Mouse (Mus musculus) neural tube, embryonic 14.5 days (tissue): Measurements from ENCODE around the gene Fbxl17. TPM values are rescaled to one million over a fixed set of nuclear protein-coding genes. Genes with fewer than 3 reads are reported as not detected.
A peak's percentile ranks its signal among the peaks of the same experiment; 100 is the strongest.

Experiments
- ATAC-seq: fragments of 200-750 bp; cut with Nextera tagmentation; 2 replicates; pipeline ENCODE4 v1.8.0; 2017; ENCODE audit warnings: low read depth, mild to moderate bottlenecking, moderate TSS enrichment, moderate library complexity
- H3K27ac ChIP-seq: fragments of 300-500 bp; sonication (generic); 2 replicates; pipeline ENCODE4 v1.5.1; 2014; ENCODE audit warnings: low read depth, mild to moderate bottlenecking, control low read depth, low read length, moderate library complexity, mixed read lengths
- H3K27me3 ChIP-seq: fragments of 300-500 bp; sonication (generic); 2 replicates; pipeline ENCODE4 v1.6.1; 2014; ENCODE audit warnings: low read length; ENCODE audit not compliant: control insufficient read depth, insufficient read depth
- H3K36me3 ChIP-seq: fragments of 300-500 bp; sonication (generic); 2 replicates; pipeline ENCODE4 v1.6.1; 2014; ENCODE audit warnings: low read length, mixed read lengths; ENCODE audit not compliant: control insufficient read depth, insufficient read depth
- H3K4me1 ChIP-seq: fragments of 300-500 bp; sonication (generic); 2 replicates; pipeline ENCODE4 v1.6.1; 2014; ENCODE audit warnings: low read length; ENCODE audit not compliant: control insufficient read depth, insufficient read depth
- H3K4me2 ChIP-seq: fragments of 300-500 bp; sonication (generic); 2 replicates; pipeline ENCODE4 v1.6.1; 2014; ENCODE audit warnings: mild to moderate bottlenecking, low read depth, low read length, control low read depth
- H3K4me3 ChIP-seq: fragments of 300-500 bp; sonication (generic); 2 replicates; pipeline ENCODE4 v1.5.1; 2014; ENCODE audit warnings: low read depth, low read length, control low read depth, mixed read lengths
- H3K9ac ChIP-seq: fragments of 300-500 bp; sonication (generic); replicated peaks from 2 replicates; pipeline ENCODE4 v1.6.1; 2014; ENCODE audit warnings: low read depth, mild to moderate bottlenecking, control low read depth, low read length, mixed read lengths
- H3K9me3 ChIP-seq: fragments of 300-500 bp; sonication (generic); 2 replicates; pipeline ENCODE4 v1.6.1; 2016; ENCODE audit warnings: low read length; ENCODE audit not compliant: control insufficient read depth
- WGBS: fragments of 180-500 bp; shearing (Covaris S2); extraction: QIAGEN DNeasy Blood & Tissue Kit; methylation state at CpG from one replicate; pipeline ENCODE4 v1.1.7; 2014; 5-methylcytosine and 5-hydroxymethylcytosine counted together
- polyA plus RNA-seq: library from polyadenylated mRNA; unstranded; fragments of >200 nt; fragmentation: Nextera tagmentation; extraction: Ambion mirVana; gene quantifications from 2 replicates; pipeline ENCODE4 v1.2.1, GENCODE M21; 2014

The Fbxl17 gene
- polyA plus RNA-seq, 1 experiment from 2014 or later = 17.4 TPM

GRCm38 (mm10) chr17:63245472-63245871, 254.3 kb downstream of the Fbxl17 start:
- Histone ChIP-seq H3K4me3 (no peak overlapping the region), H3K4me2 (no peak overlapping the region), H3K9me3 (no peaks in the 10 kb centered on the region), H3K9ac (no peak overlapping the region), H3K36me3 (no peaks in the 10 kb centered on the region), H3K27ac (no peak overlapping the region), H3K4me1 (no peaks in the 10 kb centered on the region), H3K27me3 (no peaks in the 10 kb centered on the region)
- WGBS = 94% methylated on average over 9 of the region's 9 CpGs
- ATAC-seq = no peak

DNA sequence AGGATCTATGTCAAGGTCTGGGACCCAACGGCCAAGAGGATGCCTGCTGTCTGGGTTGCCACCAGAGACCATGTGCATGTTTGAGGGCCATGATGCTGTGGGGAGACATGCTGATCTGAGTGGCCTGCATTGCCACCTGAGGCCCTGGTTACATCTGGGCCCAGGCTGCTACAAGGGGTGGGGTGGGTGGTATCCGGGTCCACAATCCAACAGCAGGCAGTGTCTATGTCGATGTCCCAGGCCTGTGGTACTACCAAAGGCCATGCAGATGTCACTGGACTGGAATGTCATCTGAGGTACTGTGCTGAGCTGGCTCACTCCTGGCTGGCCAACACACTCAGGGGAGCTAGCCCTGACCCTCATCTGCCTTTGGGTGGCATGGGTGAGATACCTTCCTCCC, 257.1 kb downstream of the Fbxl17 start:
- H3K4me3 ChIP-seq = no peak overlapping the region
- ATAC-seq = peak; percentile 31; the same call in 1 of the 2 replicates
- H3K36me3 ChIP-seq = no peaks in the 10 kb centered on the region
- no peak overlapping the region for H3K4me2 ChIP-seq
- no peak overlapping the region for H3K9ac ChIP-seq
- WGBS = 100% methylated on average over 3 of the region's 3 CpGs
- H3K27me3 ChIP-seq = no peaks in the 10 kb centered on the region
- H3K27ac ChIP-seq = no peak overlapping the region
- H3K9me3 ChIP-seq = no peaks in the 10 kb centered on the region
- no peaks in the 10 kb centered on the region for H3K4me1 ChIP-seq

GRCm38 (mm10) chr17:63240731-63241106, 259.1 kb downstream of the Fbxl17 start:
- 89% methylated on average over 5 of the region's 5 CpGs for WGBS
- no peak overlapping the region for H3K4me2 ChIP-seq
- no peak for ATAC-seq

DNA sequence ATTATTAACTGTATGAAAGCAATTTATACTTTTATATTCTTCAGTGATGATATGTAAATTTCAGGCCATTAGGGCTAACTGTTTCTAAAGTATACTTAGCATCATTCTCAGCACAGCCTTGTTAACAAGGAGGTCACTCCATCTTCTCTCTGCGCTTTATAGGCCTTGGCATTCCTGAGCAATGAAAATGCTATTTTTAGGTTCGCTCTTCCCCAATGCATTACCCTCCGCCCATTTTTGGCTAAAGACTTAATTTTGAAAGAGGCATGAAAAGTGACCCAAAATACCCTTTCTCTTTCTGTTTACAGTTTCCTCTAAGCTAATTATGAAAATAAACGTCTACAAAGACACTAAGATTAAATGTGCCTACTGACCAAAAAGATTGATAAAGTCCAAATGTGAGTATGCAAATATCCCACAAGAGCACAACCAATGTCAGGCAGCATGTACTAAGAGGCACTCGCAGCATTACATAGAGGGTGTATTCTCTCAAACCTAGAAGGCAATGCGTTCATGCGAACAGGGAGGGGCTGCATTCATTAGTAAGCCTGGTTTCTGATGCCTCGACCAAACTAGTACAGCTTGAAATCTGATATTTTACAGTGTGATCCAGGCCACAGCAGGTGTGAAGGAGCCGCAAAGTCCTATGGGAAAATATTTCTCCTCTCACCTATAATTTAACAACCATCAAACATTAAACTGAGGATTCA, 259.6 kb downstream of the Fbxl17 start:
- no peak overlapping the region for H3K4me3 ChIP-seq

More at GRCm38 (mm10) chr17:63240731-63241106, 259.1 kb downstream of the Fbxl17 start:
- H3K27me3 ChIP-seq = no peaks in the 10 kb centered on the region
- H3K4me1 ChIP-seq = no peaks in the 10 kb centered on the region
- H3K27ac ChIP-seq = no peak overlapping the region
- no peak overlapping the region for H3K9ac ChIP-seq
- H3K36me3 ChIP-seq = no peaks in the 10 kb centered on the region
- no peaks in the 10 kb centered on the region for H3K9me3 ChIP-seq
- no peak overlapping the region for H3K4me3 ChIP-seq

DNA sequence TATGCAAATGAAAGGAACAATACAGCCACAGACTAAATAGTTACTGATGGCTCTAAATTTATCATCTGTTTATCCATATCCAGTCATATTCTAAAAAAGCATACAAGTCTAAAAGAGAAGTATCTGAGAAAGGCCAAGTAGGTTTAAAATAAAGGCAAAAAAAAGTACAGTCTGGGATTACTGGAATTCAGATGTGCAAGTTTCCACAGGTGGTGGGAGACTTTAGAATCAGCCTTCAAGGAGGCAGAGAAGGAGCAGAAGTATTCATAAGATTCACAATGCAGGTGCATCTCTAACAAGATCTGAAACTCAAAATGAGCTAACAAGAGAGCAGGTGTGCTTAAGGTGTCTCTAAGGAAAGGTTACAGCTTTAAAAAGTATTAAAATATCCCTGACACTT, 263.0 kb downstream of the Fbxl17 start:
- ATAC-seq = no peak
- Histone ChIP-seq H3K9ac (no peak overlapping the region), H3K27ac (no peak overlapping the region), H3K9me3 (no peaks in the 10 kb centered on the region), H3K4me2 (no peak overlapping the region), H3K4me3 (no peak overlapping the region), H3K36me3 (no peaks in the 10 kb centered on the region), H3K27me3 (no peaks in the 10 kb centered on the region), H3K4me1 (no peaks in the 10 kb centered on the region)

More for the DNA sequence above, 259.6 kb downstream of the Fbxl17 start:
- H3K27me3 ChIP-seq = no peaks in the 10 kb centered on the region
- H3K4me2 ChIP-seq = no peak overlapping the region
- no peaks in the 10 kb centered on the region for H3K4me1 ChIP-seq
- H3K9ac ChIP-seq = no peak overlapping the region
- H3K9me3 ChIP-seq = no peaks in the 10 kb centered on the region
- no peaks in the 10 kb centered on the region for H3K36me3 ChIP-seq
- no peak for ATAC-seq
- no peak overlapping the region for H3K27ac ChIP-seq
- 80% methylated on average over 9 of the region's 9 CpGs for WGBS

DNA sequence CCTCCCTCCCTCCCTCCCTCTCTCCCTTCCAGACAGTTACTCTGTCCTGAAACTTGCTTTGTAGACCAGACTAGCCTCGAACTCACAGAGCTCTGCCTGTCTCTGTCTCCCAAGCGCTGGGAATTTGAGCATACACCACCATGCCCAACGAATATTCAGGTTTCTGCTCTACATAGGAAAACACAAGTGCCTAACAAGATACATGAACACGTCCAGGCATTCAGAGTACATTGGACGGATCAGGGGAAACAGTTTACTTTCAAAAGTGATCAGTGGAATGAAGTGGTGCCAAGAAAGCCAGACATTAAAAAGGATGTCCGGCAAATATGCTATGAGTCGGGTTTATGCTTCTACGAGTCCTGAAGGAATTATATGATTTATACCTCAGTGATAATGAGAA, 263.6 kb downstream of the Fbxl17 start:
- WGBS = 85% methylated on average over 8 of the region's 8 CpGs
- H3K27me3 ChIP-seq = no peaks in the 10 kb centered on the region
- no peaks in the 10 kb centered on the region for H3K9me3 ChIP-seq
- no peak overlapping the region for H3K4me3 ChIP-seq
- H3K4me2 ChIP-seq = no peak overlapping the region
- H3K9ac ChIP-seq = no peak overlapping the region
- no peak for ATAC-seq
- H3K27ac ChIP-seq = no peak overlapping the region
- H3K36me3 ChIP-seq = no peaks in the 10 kb centered on the region
- no peaks in the 10 kb centered on the region for H3K4me1 ChIP-seq

DNA sequence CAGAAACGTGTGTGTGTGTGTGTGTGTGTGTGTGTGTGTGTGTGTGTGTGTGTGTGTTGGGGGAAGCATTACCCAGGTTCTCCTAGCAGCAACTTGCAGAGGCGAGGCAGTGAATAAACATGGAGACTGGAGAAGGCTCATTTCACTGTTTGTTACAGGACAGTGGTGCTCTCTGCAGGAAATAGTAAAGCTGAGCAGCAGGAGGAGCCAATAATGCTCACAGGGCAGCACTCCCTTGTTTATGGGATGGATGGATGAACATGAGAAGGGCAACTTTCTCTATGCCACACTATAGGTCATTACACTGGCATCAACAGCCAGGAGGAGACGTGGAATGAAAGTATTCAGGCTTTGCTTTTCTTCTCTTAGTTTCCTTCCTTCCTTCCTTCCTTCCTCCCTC, 264.0 kb downstream of the Fbxl17 start:
- H3K27me3 ChIP-seq = no peaks in the 10 kb centered on the region
- H3K4me3 ChIP-seq = no peak overlapping the region
- no peak for ATAC-seq
- no peaks in the 10 kb centered on the region for H3K9me3 ChIP-seq
- no peak overlapping the region for H3K27ac ChIP-seq
- no peak overlapping the region for H3K9ac ChIP-seq
- no peaks in the 10 kb centered on the region for H3K4me1 ChIP-seq
- 55% methylated on average over 3 of the region's 3 CpGs for WGBS
- H3K4me2 ChIP-seq = no peak overlapping the region
- no peaks in the 10 kb centered on the region for H3K36me3 ChIP-seq

GRCm38 (mm10) chr17:63229111-63229510, 270.7 kb downstream of the Fbxl17 start:
- no peaks in the 10 kb centered on the region for H3K27me3 ChIP-seq
- no peaks in the 10 kb centered on the region for H3K36me3 ChIP-seq
- no peak overlapping the region for H3K4me2 ChIP-seq
- no peak for ATAC-seq
- H3K27ac ChIP-seq = no peak overlapping the region
- H3K9me3 ChIP-seq = no peaks in the 10 kb centered on the region
- H3K4me1 ChIP-seq = no peaks in the 10 kb centered on the region
- WGBS = 26% methylated on average over 4 of the region's 4 CpGs
- no peak overlapping the region for H3K9ac ChIP-seq
- no peak overlapping the region for H3K4me3 ChIP-seq

- Histone ChIP-seq H3K9ac (no peak overlapping the region), H3K27me3 (no peaks in the 10 kb centered on the region), H3K9me3 (no peaks in the 10 kb centered on the region), H3K27ac (no peak overlapping the region), H3K4me2 (no peak overlapping the region), H3K36me3 (no peaks in the 10 kb centered on the region), H3K4me3 (no peak overlapping the region), H3K4me1 (no peaks in the 10 kb centered on the region)
- 67% methylated on average over 2 of the region's 2 CpGs for WGBS
- ATAC-seq = no peak
Observed at GRCm38 (mm10) chr17:63226380-63226779, 273.4 kb downstream of the Fbxl17 start.
